Mouse (Mus musculus) midbrain, embryonic 11.5 days (tissue): ENCODE data around the gene Tmem116. TPM values are rescaled to one million over a fixed set of nuclear protein-coding genes. Genes with fewer than 3 reads are reported as not detected.
"Not testable (repeated sequence)": the region's sequence is repeated elsewhere in the genome, so short reads cannot be mapped to it uniquely, and the experiment has no call there.

Experiments
- ATAC-seq: fragments of 200-750 bp; cut with Nextera tagmentation; 2 replicates; pipeline ENCODE4 v1.8.0; 2017; ENCODE audit warnings: moderate TSS enrichment, moderate library complexity; ENCODE audit not compliant: low FRiP score
- DNase-seq: peaks from one replicate; pipeline ENCODE4 v3.0.0; 2015; ENCODE audit warnings: low spot score; ENCODE audit errors: missing footprints
- H3K27ac ChIP-seq: fragments of 300-500 bp; sonication (generic); 2 replicates; pipeline ENCODE4 v1.5.1; 2014; ENCODE audit warnings: low read depth, low read length
- H3K27me3 ChIP-seq: fragments of 300-500 bp; sonication (generic); 2 replicates; pipeline ENCODE4 v1.6.1; 2014; ENCODE audit warnings: mild to moderate bottlenecking, low read length, moderate library complexity, mixed read lengths; ENCODE audit not compliant: control insufficient read depth, insufficient read depth
- H3K36me3 ChIP-seq: fragments of 300-500 bp; sonication (generic); 2 replicates; pipeline ENCODE4 v1.6.1; 2014; ENCODE audit warnings: mild to moderate bottlenecking, low read length, moderate library complexity, mixed read lengths; ENCODE audit not compliant: control insufficient read depth, insufficient read depth
- H3K4me1 ChIP-seq: fragments of 300-500 bp; sonication (generic); 2 replicates; pipeline ENCODE4 v1.6.1; 2014; ENCODE audit warnings: low read length; ENCODE audit not compliant: control insufficient read depth, insufficient read depth
- H3K4me2 ChIP-seq: fragments of 300-500 bp; sonication (generic); 2 replicates; pipeline ENCODE4 v1.6.1; 2014; ENCODE audit warnings: mild to moderate bottlenecking, moderate library complexity
- H3K4me3 ChIP-seq: fragments of 300-500 bp; sonication (generic); 2 replicates; pipeline ENCODE4 v1.5.1; 2014; ENCODE audit warnings: low read depth, low read length
- H3K9ac ChIP-seq: fragments of 300-500 bp; sonication (generic); 2 replicates; pipeline ENCODE4 v1.6.1; 2014; ENCODE audit warnings: low read length
- H3K9me3 ChIP-seq: fragments of 300-500 bp; sonication (generic); 2 replicates; pipeline ENCODE4 v1.6.1; 2016; ENCODE audit warnings: low read length; ENCODE audit not compliant: control insufficient read depth
- WGBS: fragments of 180-500 bp; shearing (Covaris S2); extraction: QIAGEN DNeasy Blood & Tissue Kit; methylation state at CpG from one replicate; pipeline ENCODE4 v1.1.7; 2014; 5-methylcytosine and 5-hydroxymethylcytosine counted together
- polyA plus RNA-seq: library from polyadenylated mRNA; unstranded; fragments of >200 nt; fragmentation: Nextera tagmentation; extraction: Ambion mirVana; gene quantifications from 2 replicates; pipeline ENCODE4 v1.2.1, GENCODE M21; 2014

Gene Tmem116
- polyA plus RNA-seq, 1 experiment from 2014 or later, result 0.66 TPM

DNA sequence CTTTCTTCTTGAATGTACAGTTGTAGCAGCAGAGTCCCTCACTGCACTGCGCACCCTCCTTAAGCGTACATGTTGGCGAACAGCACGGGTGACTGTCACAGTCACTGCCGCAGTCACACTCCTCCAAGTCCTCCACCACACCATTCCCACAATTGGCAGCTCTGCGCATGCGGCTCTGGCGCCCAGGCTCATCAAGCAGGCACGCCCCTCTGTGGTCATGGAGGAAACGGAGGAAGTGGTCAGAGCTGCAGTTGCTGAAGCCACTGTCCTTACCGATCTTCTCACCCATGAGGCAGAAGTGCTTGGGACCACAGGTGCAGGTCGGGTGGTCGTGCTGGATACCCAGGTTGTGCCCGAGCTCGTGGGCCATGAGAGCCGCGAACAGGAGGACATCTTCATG, 68.1 kb downstream of the Tmem116 start:
- peaks cover 12% of the 10 kb centered on the region; the same call in 1 of the 2 replicates for H3K36me3 ChIP-seq
- H3K4me2 ChIP-seq, H3K27me3 ChIP-seq, ATAC-seq, DNase-seq, H3K9ac ChIP-seq, H3K27ac ChIP-seq, H3K9me3 ChIP-seq, H3K4me1 ChIP-seq, H3K4me3 ChIP-seq: not testable (repeated sequence)
- 92% methylated on average over 11 of the region's 17 CpGs for WGBS

DNA sequence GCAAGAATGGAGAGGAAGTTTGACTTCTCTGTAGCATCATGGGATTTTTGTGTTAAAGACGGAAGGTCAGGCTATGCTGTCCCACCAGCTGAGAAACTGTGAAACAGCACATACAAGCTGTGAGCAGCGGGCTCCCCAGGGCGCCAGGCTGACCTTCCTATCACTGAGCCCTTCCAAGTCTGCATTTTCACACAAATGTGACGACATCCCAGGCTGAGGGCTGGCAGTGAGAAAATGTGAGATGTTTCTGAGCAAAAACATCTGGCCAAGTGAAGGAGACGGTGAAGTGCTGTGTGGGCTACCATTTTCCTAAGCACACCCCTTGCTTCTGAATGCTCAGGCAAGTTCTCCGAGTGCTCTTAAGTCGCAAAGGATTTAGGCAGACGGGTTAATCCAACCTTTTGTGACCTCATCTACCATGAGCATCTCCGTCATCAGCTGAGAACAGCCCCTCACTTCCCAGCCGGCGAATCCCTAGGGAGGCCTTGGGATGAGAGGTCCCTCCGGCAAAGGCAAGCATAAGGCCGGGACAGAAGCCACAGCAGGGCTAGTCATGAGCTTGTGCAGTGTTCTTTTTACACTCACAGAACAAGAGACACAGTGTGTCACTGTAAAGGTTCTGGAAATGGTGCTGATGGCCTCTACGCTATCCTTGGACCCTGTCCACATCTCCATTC, 74.2 kb downstream of the Tmem116 start:
- H3K4me3 ChIP-seq, result no peak overlapping the region
- H3K4me2 ChIP-seq, result no peak overlapping the region
- 87% methylated on average over 14 of the region's 14 CpGs for WGBS
- no peaks in the 10 kb centered on the region for H3K27me3 ChIP-seq
- H3K9ac ChIP-seq, result no peak overlapping the region
- no peaks in the 10 kb centered on the region for H3K9me3 ChIP-seq
- H3K27ac ChIP-seq, result no peak overlapping the region
- no peak for DNase-seq
- no peaks in the 10 kb centered on the region for H3K4me1 ChIP-seq
- H3K36me3 ChIP-seq, result peaks cover 35% of the 10 kb centered on the region
- ATAC-seq, result no peak

DNA sequence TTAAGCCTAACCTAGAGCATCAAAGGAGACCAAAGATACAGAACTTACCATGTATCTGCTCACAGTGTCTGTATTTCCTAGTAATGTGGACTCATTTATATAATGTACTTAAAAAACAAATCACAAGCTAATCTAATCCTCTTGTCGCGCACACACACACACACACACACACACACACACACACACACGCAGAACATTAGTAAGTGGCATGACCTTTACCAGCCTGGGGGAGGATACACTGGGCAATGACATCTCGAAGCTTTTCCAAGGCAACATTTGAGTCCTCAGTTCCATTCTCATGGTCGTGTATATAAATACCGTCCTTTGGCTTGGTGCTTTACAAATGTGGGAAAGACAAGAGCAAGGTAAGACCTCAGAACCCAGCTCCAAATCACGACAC, 74.8 kb downstream of the Tmem116 start:
- no peaks in the 10 kb centered on the region for H3K9me3 ChIP-seq
- no peak overlapping the region for H3K27ac ChIP-seq
- DNase-seq, result no peak
- H3K9ac ChIP-seq, result no peak overlapping the region
- peaks cover 41% of the 10 kb centered on the region for H3K36me3 ChIP-seq
- WGBS, result 87% methylated on average over 7 of the region's 7 CpGs
- no peak overlapping the region for H3K4me3 ChIP-seq
- H3K4me1 ChIP-seq, result no peaks in the 10 kb centered on the region
- ATAC-seq, result no peak
- no peaks in the 10 kb centered on the region for H3K27me3 ChIP-seq
- H3K4me2 ChIP-seq, result no peak overlapping the region

DNA sequence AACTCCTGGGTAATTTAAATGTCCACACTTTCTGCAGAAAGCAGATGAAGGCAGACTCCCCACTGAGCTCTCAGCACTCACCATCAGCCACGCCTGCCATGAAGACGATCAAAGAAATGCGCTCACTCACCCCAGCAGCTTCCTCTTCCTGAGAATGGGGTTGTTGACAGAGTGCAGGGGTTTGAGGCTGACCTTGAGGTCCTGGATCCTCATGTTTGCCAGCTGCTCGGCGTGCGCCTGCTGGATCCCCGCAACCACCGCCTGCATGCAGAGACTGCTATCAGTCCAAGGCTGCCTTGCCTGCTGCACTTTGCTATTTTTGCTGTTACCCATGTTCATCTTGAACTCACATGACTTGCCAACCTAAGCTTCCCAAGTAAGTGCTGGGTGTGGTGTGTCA, 75.3 kb downstream of the Tmem116 start:
- Histone ChIP-seq H3K4me2 (no peak overlapping the region), H3K9me3 (no peaks in the 10 kb centered on the region), H3K4me3 (no peak overlapping the region), H3K27ac (no peak overlapping the region), H3K36me3 (peaks cover 42% of the 10 kb centered on the region), H3K9ac (no peak overlapping the region), H3K27me3 (no peaks in the 10 kb centered on the region), H3K4me1 (no peaks in the 10 kb centered on the region)
- DNase-seq (no peak), ATAC-seq (no peak)
- 83% methylated on average over 8 of the region's 8 CpGs for WGBS

DNA sequence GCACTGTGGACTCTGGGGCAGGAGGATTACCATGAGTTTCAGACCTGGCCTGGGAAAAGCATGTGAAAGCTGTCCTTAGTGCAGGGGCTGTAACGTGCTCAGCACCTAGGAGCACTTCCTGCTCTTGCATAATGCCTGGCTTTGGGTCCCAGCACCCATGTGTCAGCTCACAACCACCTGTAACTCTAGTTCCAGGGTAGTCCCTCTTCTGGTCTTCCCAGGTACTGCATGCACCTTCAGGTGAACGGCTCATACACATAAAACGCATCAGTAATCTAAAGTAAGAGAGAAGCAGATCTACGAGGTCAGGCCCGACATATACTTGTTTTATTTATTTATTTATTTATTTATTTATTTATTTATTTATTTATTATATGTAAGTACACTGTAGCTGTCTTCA, 82.8 kb downstream of the Tmem116 start:
- Histone ChIP-seq H3K4me3 (no peak overlapping the region), H3K36me3 (peaks cover 34% of the 10 kb centered on the region), H3K27ac (no peak overlapping the region), H3K4me1 (no peaks in the 10 kb centered on the region), H3K27me3 (no peaks in the 10 kb centered on the region), H3K9me3 (no peaks in the 10 kb centered on the region), H3K4me2 (no peak overlapping the region), H3K9ac (no peak overlapping the region)
- DNase-seq (no peak), ATAC-seq (no peak)
- WGBS, result 94% methylated on average over 5 of the region's 5 CpGs

DNA sequence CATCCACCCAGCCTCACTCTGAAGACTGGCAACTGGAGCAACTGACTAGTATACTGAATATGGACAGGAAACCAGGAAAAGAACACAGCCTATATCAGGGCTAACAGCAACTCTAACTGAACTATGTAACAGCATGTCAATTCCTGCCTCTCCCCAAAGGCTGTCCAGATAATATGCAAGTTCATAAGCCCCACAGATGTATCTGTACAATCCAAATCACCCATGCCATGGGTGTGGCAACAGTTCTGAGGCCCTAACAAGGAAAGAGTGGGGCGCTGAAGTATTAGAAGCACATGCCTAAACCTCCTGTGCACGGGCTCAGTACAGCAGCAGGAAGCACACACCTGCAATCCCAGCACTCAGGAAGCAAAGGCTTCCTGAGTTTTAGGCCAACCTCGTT, 83.4 kb downstream of the Tmem116 start:
- no peak for DNase-seq
- Histone ChIP-seq H3K9ac (no peak overlapping the region), H3K9me3 (no peaks in the 10 kb centered on the region), H3K36me3 (peaks cover 32% of the 10 kb centered on the region), H3K27me3 (no peaks in the 10 kb centered on the region), H3K4me3 (no peak overlapping the region), H3K27ac (no peak overlapping the region), H3K4me2 (no peak overlapping the region), H3K4me1 (no peaks in the 10 kb centered on the region)
- ATAC-seq, result no peak
- WGBS, result 97% methylated on average over 3 of the region's 3 CpGs

DNA sequence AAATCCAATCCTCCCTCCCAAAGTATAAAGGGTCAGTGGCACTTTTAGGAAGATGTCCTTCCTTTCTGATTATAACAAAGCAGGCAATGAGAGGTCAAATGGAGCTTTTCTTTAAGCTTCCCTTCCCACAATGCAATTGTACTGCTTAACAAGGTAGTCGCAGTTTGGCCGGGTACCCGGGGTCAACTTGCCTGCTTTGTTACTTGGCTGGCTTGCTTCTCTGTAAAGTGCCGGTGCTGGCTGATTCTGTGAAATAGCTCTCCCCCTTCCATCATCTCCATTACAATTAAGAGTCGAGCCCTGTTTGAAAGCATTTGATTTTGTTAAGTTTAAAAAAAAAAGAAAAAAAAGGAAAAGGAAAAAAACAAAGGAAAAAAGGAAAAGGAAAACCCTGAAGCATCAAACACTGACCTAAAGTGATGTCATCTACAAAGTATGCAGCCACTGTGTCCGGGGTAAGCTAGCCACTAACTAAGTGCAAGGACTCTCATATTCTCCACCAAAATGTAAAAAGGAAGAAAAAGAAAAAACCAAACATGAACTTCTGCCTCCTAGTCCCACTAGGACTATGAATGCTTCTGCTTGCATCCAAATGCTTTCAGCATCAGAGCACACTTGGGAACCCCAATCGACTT, 85.3 kb downstream of the Tmem116 start:
- H3K9ac ChIP-seq, result no peak overlapping the region
- H3K36me3 ChIP-seq, result peaks cover 21% of the 10 kb centered on the region
- DNase-seq, result no peak
- no peaks in the 10 kb centered on the region for H3K4me1 ChIP-seq
- no peaks in the 10 kb centered on the region for H3K27me3 ChIP-seq
- H3K9me3 ChIP-seq, result no peaks in the 10 kb centered on the region
- ATAC-seq, result no peak
- H3K27ac ChIP-seq, result no peak overlapping the region
- H3K4me3 ChIP-seq, result no peak overlapping the region
- H3K4me2 ChIP-seq, result no peak overlapping the region
- WGBS, result 72% methylated on average over 7 of the region's 7 CpGs

DNA sequence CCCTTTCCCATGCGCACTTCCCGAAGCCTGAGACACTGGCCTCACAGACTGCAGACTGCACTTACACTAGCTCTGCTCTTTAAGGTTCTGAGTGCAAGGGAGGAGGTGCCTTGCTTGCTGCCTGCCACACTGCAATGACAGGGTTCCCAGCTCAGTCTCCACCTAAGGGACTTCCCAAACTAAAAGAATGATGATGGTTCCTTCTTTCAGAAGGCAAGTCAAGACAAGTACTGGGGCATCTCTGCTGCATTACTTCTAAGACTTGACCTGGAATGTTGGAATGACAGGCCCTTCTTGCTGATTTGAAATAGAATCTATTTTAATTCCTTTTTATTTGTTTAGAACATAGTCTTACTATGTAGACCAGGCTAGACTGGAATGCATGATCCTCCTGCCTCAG, 85.9 kb downstream of the Tmem116 start:
- Histone ChIP-seq H3K4me3 (no peak overlapping the region), H3K36me3 (peaks cover 17% of the 10 kb centered on the region), H3K27me3 (no peaks in the 10 kb centered on the region), H3K4me1 (no peaks in the 10 kb centered on the region), H3K4me2 (no peak overlapping the region), H3K27ac (no peak overlapping the region), H3K9me3 (no peaks in the 10 kb centered on the region), H3K9ac (no peak overlapping the region)
- ATAC-seq, result no peak
- 98% methylated on average over 2 of the region's 2 CpGs for WGBS
- no peak for DNase-seq

DNA sequence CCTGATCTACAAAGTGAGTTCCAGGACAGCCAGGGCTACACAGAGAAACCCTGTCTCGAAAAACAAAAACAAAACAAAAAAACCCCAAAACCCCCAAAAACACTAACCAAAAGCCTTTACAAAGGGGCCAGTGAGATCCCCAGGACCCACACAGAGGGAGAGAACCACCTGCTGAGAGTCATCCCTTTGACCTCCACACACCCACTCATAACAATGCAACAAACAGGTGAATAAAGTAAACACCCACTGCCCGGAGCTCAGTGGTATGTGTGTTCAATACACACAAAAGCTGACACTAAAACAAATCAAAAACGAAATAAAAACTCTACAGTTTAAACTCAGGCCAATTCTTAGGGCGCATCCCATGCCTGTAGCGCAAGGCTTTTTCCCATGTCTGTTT, 88.4 kb downstream of the Tmem116 start:
- H3K27ac ChIP-seq, result no peak overlapping the region
- H3K4me3 ChIP-seq, result no peak overlapping the region
- H3K36me3 ChIP-seq, result peaks cover 4% of the 10 kb centered on the region
- H3K9ac ChIP-seq, result no peak overlapping the region
- no peaks in the 10 kb centered on the region for H3K9me3 ChIP-seq
- ATAC-seq (no peak), DNase-seq (no peak)
- 95% methylated on average over 5 of the region's 5 CpGs for WGBS
- no peak overlapping the region for H3K4me2 ChIP-seq
- H3K4me1 ChIP-seq, result peaks cover 11% of the 10 kb centered on the region
- no peaks in the 10 kb centered on the region for H3K27me3 ChIP-seq
